In genomic region chr11:109990256-109990655, GRCm38 (mm10) we compare ENCODE assay signal across 15 mouse cellular contexts.
"Had no signal": no experiment of that assay in that cellular context is flagged by ENCODE, and none has a peak within 500 bp of the region (broad histone marks: within the 10 kb centered on the region; RNA-seq: fewer than 3 reads in every experiment).

No protein-coding gene starts in this region.

- H3K4me2 ChIP-seq: neural tube, embryonic 15.5 days; stomach, embryonic 15.5 days had no signal

- H3K9ac ChIP-seq: neural tube, embryonic 15.5 days; stomach, embryonic 15.5 days had no signal

- H3K36me3 ChIP-seq: neural tube, embryonic 15.5 days; stomach, embryonic 15.5 days had no signal

- H3K9me3 ChIP-seq: neural tube, embryonic 15.5 days; stomach, embryonic 15.5 days had no signal

- H3K4me3 ChIP-seq: neural tube, embryonic 15.5 days; stomach, embryonic 15.5 days had no signal

- H3K4me1 ChIP-seq: stomach, embryonic 15.5 days had no signal

- H3K27ac ChIP-seq: neural tube, embryonic 15.5 days; stomach, embryonic 15.5 days; stomach, postnatal 0 days had no signal

- DNase-seq: retina, postnatal 1 day; right cerebral cortex, adult 18-20 months; right cerebral cortex, postnatal 14 days; right cerebral cortex, postnatal 25 days; right cerebral cortex, postnatal 4 days; spleen, adult 18-20 months; thymus, adult 18-20 months; thymus, adult 2 months; thymus, postnatal 14 days; thymus, postnatal 25 days; thymus, postnatal 36 days; thymus, postnatal 4 days had no signal

- H3K27me3 ChIP-seq: neural tube, embryonic 15.5 days; stomach, embryonic 15.5 days had no signal
